Mouse (Mus musculus) megakaryocyte progenitor cell, adult 5-6 weeks (primary cell): ENCODE measurements around the gene Stard7. TPM values are rescaled to one million over a fixed set of nuclear protein-coding genes. Genes with fewer than 3 reads are reported as not detected.

ENCODE experiments used
- ATAC-seq: replicated peaks from 2 replicates; pipeline ENCODE4 v1.8.0; 2016; ENCODE audit warnings: mild to moderate bottlenecking, moderate TSS enrichment, inconsistent platforms; ENCODE audit not compliant: poor library complexity
- total RNA-seq, 2 experiments: library from RNA; stranded (forward) in 1 of 2; stranded (reverse) in 1 of 2; fragments of 157-497, 149-512 nt in 1 of 2; fragments of 200-1000 nt in 1 of 2; gene quantifications; 2 replicates each; pipeline versions ENCODE4 v1.2.3 to v1.2.4; 2015 to 2017

The Stard7 gene
- total RNA-seq, 2 experiments from 2014 or later, result 79.9 to 138 TPM

GRCm38 (mm10) chr2:127347147-127347985 is 77.3 kb downstream of the Stard7 start:
- no peak for ATAC-seq

Other genes starting within 250 kb of the Stard7 start
- gene Blvra, start 199.6 kb upstream of the Stard7 start, total RNA-seq (2015), result 37.0 and 38.7 TPM in 2 replicates
- 30.9 and 42.2 TPM in 2 replicates for gene Blvra, start 199.6 kb upstream of the Stard7 start, total RNA-seq (2017)
- gene Ncaph, start 136.3 kb upstream of the Stard7 start, total RNA-seq (2015), result 49.5 and 53.5 TPM in 2 replicates
- gene Ncaph, start 136.3 kb upstream of the Stard7 start, total RNA-seq (2017), result 57.3 and 58.7 TPM in 2 replicates
- gene Itpripl1, start 126.8 kb upstream of the Stard7 start, total RNA-seq (2015), result 17.5 and 18.7 TPM in 2 replicates
- gene Itpripl1, start 126.8 kb upstream of the Stard7 start, total RNA-seq (2017), result 20.4 and 23.3 TPM in 2 replicates
- gene 1810024B03Rik, start 61.9 kb upstream of the Stard7 start, total RNA-seq (2015), result 1.9 and 3.6 TPM in 2 replicates
- 2.4 and 3.3 TPM in 2 replicates for gene 1810024B03Rik, start 61.9 kb upstream of the Stard7 start, total RNA-seq (2017)
- 57.5 and 62.1 TPM in 2 replicates for gene Snrnp200, start 61.8 kb upstream of the Stard7 start, total RNA-seq (2015)
- gene Snrnp200, start 61.8 kb upstream of the Stard7 start, total RNA-seq (2017), result 146 and 186 TPM in 2 replicates
- gene Ciao1, start 22.4 kb upstream of the Stard7 start, total RNA-seq (2015), result 29.8 and 36.6 TPM in 2 replicates
- gene Ciao1, start 22.4 kb upstream of the Stard7 start, total RNA-seq (2017), result 21.8 and 30.3 TPM in 2 replicates
- gene Tmem127, start 22.3 kb upstream of the Stard7 start, total RNA-seq (2015), result 8.8 and 14.8 TPM in 2 replicates
- 27.0 and 28.1 TPM in 2 replicates for gene Tmem127, start 22.3 kb upstream of the Stard7 start, total RNA-seq (2017)
- gene Dusp2, start 65.9 kb downstream of the Stard7 start, total RNA-seq (2015), result 76.0 and 76.5 TPM in 2 replicates
- gene Dusp2, start 65.9 kb downstream of the Stard7 start, total RNA-seq (2017), result 83.2 and 90.0 TPM in 2 replicates
- 0.15 and 0.30 TPM in 2 replicates for gene Astl, start 68.4 kb downstream of the Stard7 start, total RNA-seq (2015)
- 0.24 TPM in 1 of 2 replicates, not detected in the other for gene Astl, start 68.4 kb downstream of the Stard7 start, total RNA-seq (2017)
- gene Adra2b, start 93.0 kb downstream of the Stard7 start, total RNA-seq (2015), result not detected in 2 replicates
- gene Adra2b, start 93.0 kb downstream of the Stard7 start, total RNA-seq (2017), result not detected in 2 replicates
- gene Gpat2, start 155.0 kb downstream of the Stard7 start, total RNA-seq (2015), result not detected in 2 replicates
- 0.12 TPM in 1 of 2 replicates, not detected in the other for gene Gpat2, start 155.0 kb downstream of the Stard7 start, total RNA-seq (2017)
- 23.5 and 23.7 TPM in 2 replicates for gene Fahd2a, start 174.3 kb downstream of the Stard7 start, total RNA-seq (2015)
- gene Fahd2a, start 174.3 kb downstream of the Stard7 start, total RNA-seq (2017), result 5.7 and 6.9 TPM in 2 replicates